Mouse (Mus musculus): ENCODE data around the gene Mrps2. TPM values are rescaled to one million over a fixed set of nuclear protein-coding genes. Genes with fewer than 3 reads are reported as not detected.

Gene Mrps2
- polyA plus RNA-seq, 2 experiments = 19.8 to 21.4 TPM

DNA sequence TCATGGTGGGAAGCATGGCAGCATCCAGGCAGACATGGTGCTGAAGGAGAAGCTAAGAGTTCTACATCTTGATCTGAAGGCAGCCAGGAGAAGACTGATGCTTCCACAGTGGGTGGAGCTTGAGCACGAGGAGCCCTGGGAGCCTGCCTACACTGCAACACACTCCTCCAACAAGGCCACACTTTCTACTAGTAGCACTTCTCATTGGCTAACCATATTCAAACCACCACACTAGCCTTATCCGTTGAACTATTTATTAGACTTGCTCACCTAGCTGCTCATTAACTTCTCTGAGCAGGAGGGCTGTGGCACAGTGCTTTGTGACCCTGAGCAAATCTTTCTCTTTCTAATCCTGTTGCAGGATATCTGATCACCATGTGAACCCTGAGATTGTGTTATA is 16.0 kb downstream of the Mrps2 start:
- Histone ChIP-seq H3K9ac (replicated peaks) (no peak overlapping the region), H3K27me3 (ENCODE audit: control insufficient read depth, insufficient read depth, low read length) (no peaks in the 10 kb centered on the region), H3K36me3 (replicated peaks; ENCODE audit: control insufficient read depth, insufficient read depth, low read depth) (no peaks in the 10 kb centered on the region), H3K9me3 (ENCODE audit: control insufficient read depth, low read length) (no peaks in the 10 kb centered on the region), H3K27ac (no peak overlapping the region), H3K4me1 (replicated peaks; ENCODE audit: control insufficient read depth in 2 of 2, insufficient read depth in 2 of 2, low read length in 1 of 2) (no peaks in the 10 kb centered on the region), H3K4me3 (ENCODE audit: insufficient read depth in 1 of 2, low read depth in 2 of 2, low read length in 2 of 2) (no peak overlapping the region), H3K4me2 (ENCODE audit: low read depth) (no peak overlapping the region)
- no peak for TF ChIP-seq EP300 (IDR thresholded peaks at IDR 0.05; ENCODE audit: low read depth)
- TF ChIP-seq CTCF (IDR thresholded peaks at IDR 0.05; ENCODE audit: low read depth) = no peak
- 42% methylated on average over 2 of the region's 2 CpGs for WGBS (ENCODE audit: insufficient replicate concordance)
- ATAC-seq (ENCODE audit: insufficient read depth) = no peak
- no peak for DNase-seq (ENCODE audit: low read depth in 3 of 3, low spot score in 3 of 3)

DNA sequence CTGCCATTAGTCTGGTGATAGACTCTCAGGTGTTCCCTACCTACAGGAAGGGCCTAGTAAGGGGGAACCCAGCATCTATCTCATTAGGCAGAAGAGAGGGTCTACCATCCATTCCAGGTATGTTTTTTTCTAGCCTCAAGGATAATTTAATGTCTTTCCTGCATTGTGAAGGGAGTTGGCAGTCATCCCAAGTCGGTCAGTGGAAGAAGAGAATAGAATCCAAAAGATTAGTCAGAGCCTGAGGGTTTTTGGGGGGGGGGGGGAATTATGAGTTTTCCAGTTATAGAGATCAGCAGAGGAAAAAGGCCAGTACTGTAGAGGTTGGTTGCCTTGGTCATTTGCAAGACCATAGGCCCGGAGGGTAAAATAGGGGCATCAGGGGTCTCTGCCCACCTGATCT is 26.7 kb downstream of the Mrps2 start:
- DNase-seq (ENCODE audit: low read depth in 3 of 3, low spot score in 3 of 3) = no peak
- H3K9ac ChIP-seq (replicated peaks) = no peak overlapping the region
- 57% methylated on average over 2 of the region's 2 CpGs for WGBS (ENCODE audit: insufficient replicate concordance)
- H3K4me3 ChIP-seq (ENCODE audit: insufficient read depth in 1 of 2, low read depth in 2 of 2, low read length in 2 of 2) = no peak overlapping the region
- no peaks in the 10 kb centered on the region for H3K9me3 ChIP-seq (ENCODE audit: control insufficient read depth, low read length)
- H3K27me3 ChIP-seq (ENCODE audit: control insufficient read depth, insufficient read depth, low read length) = no peaks in the 10 kb centered on the region
- no peak for ATAC-seq (ENCODE audit: insufficient read depth)
- no peak overlapping the region for H3K27ac ChIP-seq
- H3K4me2 ChIP-seq (ENCODE audit: low read depth) = no peak overlapping the region
- no peaks in the 10 kb centered on the region for H3K4me1 ChIP-seq (replicated peaks; ENCODE audit: control insufficient read depth in 2 of 2, insufficient read depth in 2 of 2, low read length in 1 of 2)
- H3K36me3 ChIP-seq (replicated peaks; ENCODE audit: control insufficient read depth, insufficient read depth, low read depth) = no peaks in the 10 kb centered on the region
- TF ChIP-seq CTCF (IDR thresholded peaks at IDR 0.05; ENCODE audit: low read depth) (no peak), EP300 (IDR thresholded peaks at IDR 0.05; ENCODE audit: low read depth) (no peak)

DNA sequence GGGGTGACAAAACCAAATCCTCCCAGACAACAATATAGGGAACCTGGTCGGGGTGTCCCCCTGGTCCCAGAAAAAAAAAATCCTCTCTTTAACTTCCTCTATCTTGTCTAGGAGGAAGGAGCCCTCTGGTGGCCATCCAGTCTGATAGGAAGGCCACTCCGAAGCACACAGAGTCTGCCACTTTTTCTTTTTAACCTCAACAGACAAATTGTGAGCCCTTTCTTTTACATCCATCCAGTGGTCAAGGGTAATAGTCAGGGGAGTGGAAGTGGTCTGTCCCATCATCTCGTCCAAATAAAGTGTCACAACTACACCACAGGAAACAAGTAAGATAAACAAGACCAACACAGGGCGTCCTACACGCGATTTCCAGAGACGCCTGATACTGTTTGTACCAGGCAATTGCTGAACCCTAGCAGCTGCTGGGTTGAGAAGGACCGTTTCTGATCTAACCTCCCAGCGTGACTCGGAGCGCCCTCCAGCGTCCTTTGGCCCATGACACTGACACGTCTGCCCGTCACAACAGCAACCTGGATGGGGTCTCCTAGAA is 27.4 kb downstream of the Mrps2 start:
- Histone ChIP-seq H3K4me2 (ENCODE audit: low read depth) (no peak overlapping the region), H3K4me1 (replicated peaks; ENCODE audit: control insufficient read depth in 2 of 2, insufficient read depth in 2 of 2, low read length in 1 of 2) (no peaks in the 10 kb centered on the region), H3K27me3 (ENCODE audit: control insufficient read depth, insufficient read depth, low read length) (no peaks in the 10 kb centered on the region), H3K4me3 (ENCODE audit: insufficient read depth in 1 of 2, low read depth in 2 of 2, low read length in 2 of 2) (no peak overlapping the region), H3K27ac (no peak overlapping the region), H3K9me3 (ENCODE audit: control insufficient read depth, low read length) (no peaks in the 10 kb centered on the region), H3K36me3 (replicated peaks; ENCODE audit: control insufficient read depth, insufficient read depth, low read depth) (no peaks in the 10 kb centered on the region), H3K9ac (replicated peaks) (no peak overlapping the region)
- 54% methylated on average over 14 of the region's 14 CpGs for WGBS (ENCODE audit: insufficient replicate concordance)
- DNase-seq (ENCODE audit: low read depth in 3 of 3, low spot score in 3 of 3) (no peak), ATAC-seq (ENCODE audit: insufficient read depth) (no peak)
- TF ChIP-seq CTCF (IDR thresholded peaks at IDR 0.05; ENCODE audit: low read depth) = peak; percentile 16; the same call in 1 of the 2 replicates
- no peak for TF ChIP-seq EP300 (IDR thresholded peaks at IDR 0.05; ENCODE audit: low read depth)

DNA sequence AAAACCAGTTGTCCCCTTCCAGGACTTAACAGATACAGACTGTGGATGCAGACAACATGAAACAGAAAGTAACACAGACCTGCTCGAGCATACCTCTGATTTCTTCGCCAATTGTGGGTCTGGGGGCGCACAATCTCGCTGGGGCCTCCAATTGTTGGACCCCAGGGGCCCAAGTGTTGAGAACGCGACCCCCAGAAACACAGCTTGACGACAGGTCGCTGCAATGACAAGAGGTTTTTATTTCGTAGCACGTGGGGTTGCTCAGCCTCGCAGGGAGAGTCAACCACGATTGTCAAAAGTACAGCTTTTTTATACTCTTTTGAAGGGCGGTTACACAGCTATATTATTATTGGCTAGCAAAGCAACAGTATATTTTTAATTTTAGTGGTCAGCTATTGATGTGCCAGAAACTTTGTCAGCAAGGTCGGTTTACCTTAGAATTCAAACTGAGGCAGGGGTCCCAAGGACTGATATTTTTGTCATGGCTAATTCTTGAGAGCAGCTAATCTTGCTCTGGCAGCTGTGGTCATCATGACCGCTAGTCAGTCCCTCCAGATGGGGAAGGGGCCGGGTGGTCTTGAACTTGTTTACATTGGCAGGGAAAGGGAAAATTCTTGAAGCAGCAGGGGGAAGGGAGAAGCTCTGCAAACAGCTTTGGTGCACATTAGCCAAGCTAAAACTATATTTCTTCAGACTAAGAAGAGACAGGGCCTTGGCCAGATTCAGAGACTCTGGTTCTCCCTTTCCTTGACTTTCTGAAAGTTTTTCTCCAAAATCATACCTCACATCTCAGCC is 28.1 kb downstream of the Mrps2 start:
- H3K4me1 ChIP-seq (replicated peaks; ENCODE audit: control insufficient read depth in 2 of 2, insufficient read depth in 2 of 2, low read length in 1 of 2) = no peaks in the 10 kb centered on the region
- H3K9ac ChIP-seq (replicated peaks) = no peak overlapping the region
- no peak overlapping the region for H3K4me2 ChIP-seq (ENCODE audit: low read depth)
- 65% methylated on average over 16 of the region's 16 CpGs for WGBS (ENCODE audit: insufficient replicate concordance)
- no peaks in the 10 kb centered on the region for H3K27me3 ChIP-seq (ENCODE audit: control insufficient read depth, insufficient read depth, low read length)
- H3K9me3 ChIP-seq (ENCODE audit: control insufficient read depth, low read length) = no peaks in the 10 kb centered on the region
- H3K4me3 ChIP-seq (ENCODE audit: insufficient read depth in 1 of 2, low read depth in 2 of 2, low read length in 2 of 2) = no peak overlapping the region
- DNase-seq (ENCODE audit: low read depth in 3 of 3, low spot score in 3 of 3) = no peak
- H3K27ac ChIP-seq = no peak overlapping the region
- H3K36me3 ChIP-seq (replicated peaks; ENCODE audit: control insufficient read depth, insufficient read depth, low read depth) = no peaks in the 10 kb centered on the region
- no peak for TF ChIP-seq CTCF (IDR thresholded peaks at IDR 0.05; ENCODE audit: low read depth)
- no peak for TF ChIP-seq EP300 (IDR thresholded peaks at IDR 0.05; ENCODE audit: low read depth)
- no peak for ATAC-seq (ENCODE audit: insufficient read depth)

DNA sequence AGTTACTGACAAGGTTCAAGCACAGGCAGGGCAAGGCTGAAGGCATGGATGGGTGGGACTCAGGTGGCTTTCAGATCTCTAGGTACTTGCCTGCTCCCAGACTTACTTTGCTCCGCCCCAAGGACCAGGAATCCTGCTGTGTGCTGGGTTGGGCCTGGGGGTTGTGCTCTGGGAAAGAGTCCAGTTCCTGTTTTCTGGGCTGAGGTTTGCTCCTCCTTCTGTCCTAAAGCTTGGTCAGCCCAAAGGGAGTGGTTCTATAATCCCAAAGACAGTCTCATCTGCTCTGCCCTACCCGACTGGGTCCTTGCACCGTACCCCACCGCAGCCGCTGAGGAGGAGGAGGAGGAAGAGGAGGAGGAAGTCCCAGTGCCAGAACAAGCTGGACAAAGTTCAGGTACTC is 28.8 kb downstream of the Mrps2 start, which contains the start of gene Gbgt1:
TSS of gene Gbgt1 (plus strand) at position 221 of the 400 bp plus-strand sequence.
- Histone ChIP-seq H3K4me3 (ENCODE audit: insufficient read depth in 1 of 2, low read depth in 2 of 2, low read length in 2 of 2) (no peak within 1 kb of the TSS), H3K4me1 (replicated peaks; ENCODE audit: control insufficient read depth in 2 of 2, insufficient read depth in 2 of 2, low read length in 1 of 2) (no peaks in the 10 kb centered on the region), H3K27me3 (ENCODE audit: control insufficient read depth, insufficient read depth, low read length) (no peaks in the 10 kb centered on the region), H3K36me3 (replicated peaks; ENCODE audit: control insufficient read depth, insufficient read depth, low read depth) (no peaks in the 10 kb centered on the region), H3K9ac (replicated peaks) (no peak within 1 kb of the TSS), H3K9me3 (ENCODE audit: control insufficient read depth, low read length) (no peaks in the 10 kb centered on the region), H3K4me2 (ENCODE audit: low read depth) (no peak within 1 kb of the TSS), H3K27ac (no peak within 1 kb of the TSS)
- WGBS (ENCODE audit: insufficient replicate concordance) = 61% methylated on average over 5 of the region's 5 CpGs
- no peak for TF ChIP-seq EP300 (IDR thresholded peaks at IDR 0.05; ENCODE audit: low read depth)
- no peak for TF ChIP-seq CTCF (IDR thresholded peaks at IDR 0.05; ENCODE audit: low read depth)
- no peak for ATAC-seq (ENCODE audit: insufficient read depth)
- DNase-seq (ENCODE audit: low read depth in 3 of 3, low spot score in 3 of 3) = no peak

Data from liver, embryonic 14.5 days (tissue).